Mouse (Mus musculus): ENCODE measurements at regions not wholly inside any gene's neighbourhood (a gene's known extent, or its start where the extent isn't known, plus 50 kb on each side); places are given as distances from the start of the nearest gene placed in this dataset.
"Not testable (repeated sequence)": the region's sequence is repeated elsewhere in the genome, so short reads cannot be mapped to it uniquely, and the experiment has no call there.

- Histone ChIP-seq H3K4me1 (replicated peaks; ENCODE audit: control insufficient read depth, insufficient read depth, low read length) (no peaks in the 10 kb centered on the region; the same call in 1 of the 2 replicates), H3K4me2 (ENCODE audit: low read length) (no peak overlapping the region), H3K4me3 (replicated peaks; ENCODE audit: low read length) (no peak overlapping the region), H3K9ac (replicated peaks; ENCODE audit: low read depth, low read length) (no peak overlapping the region), H3K9me3 (ENCODE audit: control insufficient read depth, low read length) (no peaks in the 10 kb centered on the region), H3K36me3 (ENCODE audit: control insufficient read depth, insufficient read depth) (no peaks in the 10 kb centered on the region), H3K27ac (ENCODE audit: low read length) (no peak overlapping the region), H3K27me3 (replicated peaks; ENCODE audit: control insufficient read depth, insufficient read depth, low read length) (no peaks in the 10 kb centered on the region)
- ATAC-seq, result no peak
- WGBS, result 92% methylated on average over 21 of the region's 21 CpGs
These were observed 97.8 kb upstream of the Stt3b start for GRCm38 (mm10) chr9:115407901-115408470.

GRCm38 (mm10) chr9:115408886-115409285 is 98.7 kb upstream of the Stt3b start:
- no peaks in the 10 kb centered on the region for H3K36me3 ChIP-seq (ENCODE audit: control insufficient read depth, insufficient read depth)
- no peak overlapping the region for H3K4me3 ChIP-seq (replicated peaks; ENCODE audit: low read length)
- no peaks in the 10 kb centered on the region; the same call in 1 of the 2 replicates for H3K4me1 ChIP-seq (replicated peaks; ENCODE audit: control insufficient read depth, insufficient read depth, low read length)
- no peak overlapping the region for H3K27ac ChIP-seq (ENCODE audit: low read length)
- H3K4me2 ChIP-seq (ENCODE audit: low read length), result no peak overlapping the region
- ATAC-seq, result no peak
- H3K27me3 ChIP-seq (replicated peaks; ENCODE audit: control insufficient read depth, insufficient read depth, low read length), result no peaks in the 10 kb centered on the region
- 79% methylated on average over 6 of the region's 6 CpGs for WGBS
- no peaks in the 10 kb centered on the region for H3K9me3 ChIP-seq (ENCODE audit: control insufficient read depth, low read length)
- H3K9ac ChIP-seq (replicated peaks; ENCODE audit: low read depth, low read length), result no peak overlapping the region

- H3K4me1 ChIP-seq (replicated peaks; ENCODE audit: control insufficient read depth, insufficient read depth, low read length), result no peaks in the 10 kb centered on the region; the same call in 1 of the 2 replicates
- H3K4me3 ChIP-seq (replicated peaks; ENCODE audit: low read length), result no peak overlapping the region
- H3K9ac ChIP-seq (replicated peaks; ENCODE audit: low read depth, low read length), result no peak overlapping the region
- no peak overlapping the region for H3K27ac ChIP-seq (ENCODE audit: low read length)
- ATAC-seq, result no peak
- H3K9me3 ChIP-seq (ENCODE audit: control insufficient read depth, low read length), result no peaks in the 10 kb centered on the region
- WGBS, result 94% methylated on average over 4 of the region's 4 CpGs
- no peak overlapping the region for H3K4me2 ChIP-seq (ENCODE audit: low read length)
- no peaks in the 10 kb centered on the region for H3K36me3 ChIP-seq (ENCODE audit: control insufficient read depth, insufficient read depth)
- H3K27me3 ChIP-seq (replicated peaks; ENCODE audit: control insufficient read depth, insufficient read depth, low read length), result no peaks in the 10 kb centered on the region
These were observed 104.0 kb upstream of the Stt3b start for GRCm38 (mm10) chr9:115414190-115414589.

- Histone ChIP-seq H3K36me3 (ENCODE audit: control insufficient read depth, insufficient read depth) (no peaks in the 10 kb centered on the region), H3K4me1 (replicated peaks; ENCODE audit: control insufficient read depth, insufficient read depth, low read length) (peaks cover 4% of the 10 kb centered on the region), H3K4me2 (ENCODE audit: low read length) (no peak overlapping the region), H3K9me3 (ENCODE audit: control insufficient read depth, low read length) (peaks cover 4% of the 10 kb centered on the region; the same call in 1 of the 2 replicates), H3K9ac (replicated peaks; ENCODE audit: low read depth, low read length) (no peak overlapping the region), H3K27me3 (replicated peaks; ENCODE audit: control insufficient read depth, insufficient read depth, low read length) (no peaks in the 10 kb centered on the region), H3K27ac (ENCODE audit: low read length) (no peak overlapping the region), H3K4me3 (replicated peaks; ENCODE audit: low read length) (no peak overlapping the region)
- WGBS, result 87% methylated on average over 7 of the region's 7 CpGs
- no peak for ATAC-seq
These were observed 112.6 kb upstream of the Stt3b start for GRCm38 (mm10) chr9:115422786-115423185.

GRCm38 (mm10) chr9:115426682-115427081 is 116.5 kb upstream of the Stt3b start:
- WGBS, result 34% methylated on average over 8 of the region's 8 CpGs
- no peak overlapping the region for H3K9ac ChIP-seq (replicated peaks; ENCODE audit: low read depth, low read length)
- H3K27ac ChIP-seq (ENCODE audit: low read length), result peak overlapping the region; percentile 56
- H3K4me2 ChIP-seq (ENCODE audit: low read length), result no peak overlapping the region
- no peaks in the 10 kb centered on the region for H3K27me3 ChIP-seq (replicated peaks; ENCODE audit: control insufficient read depth, insufficient read depth, low read length)
- H3K36me3 ChIP-seq (ENCODE audit: control insufficient read depth, insufficient read depth), result no peaks in the 10 kb centered on the region
- no peak overlapping the region for H3K4me3 ChIP-seq (replicated peaks; ENCODE audit: low read length)
- ATAC-seq, result peak; percentile 87
- peaks cover 4% of the 10 kb centered on the region for H3K4me1 ChIP-seq (replicated peaks; ENCODE audit: control insufficient read depth, insufficient read depth, low read length)
- no peaks in the 10 kb centered on the region for H3K9me3 ChIP-seq (ENCODE audit: control insufficient read depth, low read length)

GRCm38 (mm10) chr9:115430271-115430670 is 120.0 kb upstream of the Stt3b start:
- Histone ChIP-seq H3K9ac (replicated peaks; ENCODE audit: low read depth, low read length) (no peak overlapping the region), H3K27me3 (replicated peaks; ENCODE audit: control insufficient read depth, insufficient read depth, low read length) (no peaks in the 10 kb centered on the region), H3K4me1 (replicated peaks; ENCODE audit: control insufficient read depth, insufficient read depth, low read length) (peaks cover 4% of the 10 kb centered on the region), H3K4me3 (replicated peaks; ENCODE audit: low read length) (no peak overlapping the region), H3K4me2 (ENCODE audit: low read length) (no peak overlapping the region), H3K9me3 (ENCODE audit: control insufficient read depth, low read length) (no peaks in the 10 kb centered on the region), H3K27ac (ENCODE audit: low read length) (no peak overlapping the region), H3K36me3 (ENCODE audit: control insufficient read depth, insufficient read depth) (no peaks in the 10 kb centered on the region)
- no peak for ATAC-seq
- WGBS, result 46% methylated on average over 4 of the region's 4 CpGs

- Histone ChIP-seq H3K27ac (ENCODE audit: low read length) (no peak overlapping the region), H3K9me3 (ENCODE audit: control insufficient read depth, low read length) (0 out of 2 replicates have a peak, but pooled peaks cover 2% of the 10 kb centered on the region), H3K4me1 (replicated peaks; ENCODE audit: control insufficient read depth, insufficient read depth, low read length) (no peaks in the 10 kb centered on the region), H3K4me3 (replicated peaks; ENCODE audit: low read length) (no peak overlapping the region), H3K36me3 (ENCODE audit: control insufficient read depth, insufficient read depth) (no peaks in the 10 kb centered on the region), H3K9ac (replicated peaks; ENCODE audit: low read depth, low read length) (no peak overlapping the region), H3K27me3 (replicated peaks; ENCODE audit: control insufficient read depth, insufficient read depth, low read length) (no peaks in the 10 kb centered on the region), H3K4me2 (ENCODE audit: low read length) (no peak overlapping the region)
- no peak for ATAC-seq
- 23% methylated on average over 5 of the region's 5 CpGs for WGBS
These were observed 124.5 kb upstream of the Stt3b start for GRCm38 (mm10) chr9:115434696-115435095.

GRCm38 (mm10) chr9:115436301-115436700 is 126.1 kb upstream of the Stt3b start:
- Histone ChIP-seq H3K9me3 (ENCODE audit: control insufficient read depth, low read length) (0 out of 2 replicates have a peak, but pooled peaks cover 2% of the 10 kb centered on the region), H3K4me2 (ENCODE audit: low read length) (no peak overlapping the region), H3K4me3 (replicated peaks; ENCODE audit: low read length) (no peak overlapping the region), H3K36me3 (ENCODE audit: control insufficient read depth, insufficient read depth) (no peaks in the 10 kb centered on the region), H3K27ac (ENCODE audit: low read length) (no peak overlapping the region), H3K9ac (replicated peaks; ENCODE audit: low read depth, low read length) (no peak overlapping the region), H3K27me3 (replicated peaks; ENCODE audit: control insufficient read depth, insufficient read depth, low read length) (no peaks in the 10 kb centered on the region), H3K4me1 (replicated peaks; ENCODE audit: control insufficient read depth, insufficient read depth, low read length) (no peaks in the 10 kb centered on the region)
- no peak for ATAC-seq
- WGBS, result 92% methylated on average over 3 of the region's 3 CpGs

- H3K9ac ChIP-seq (replicated peaks; ENCODE audit: low read depth, low read length), result not testable (repeated sequence)
These were observed 128.0 kb upstream of the Stt3b start for GRCm38 (mm10) chr9:115438234-115438633.

GRCm38 (mm10) chr9:115446681-115447080 is 136.5 kb upstream of the Stt3b start:
- Histone ChIP-seq H3K9ac (replicated peaks; ENCODE audit: low read depth, low read length) (no peak overlapping the region), H3K27ac (ENCODE audit: low read length) (no peak overlapping the region), H3K27me3 (replicated peaks; ENCODE audit: control insufficient read depth, insufficient read depth, low read length) (no peaks in the 10 kb centered on the region), H3K4me3 (replicated peaks; ENCODE audit: low read length) (no peak overlapping the region), H3K4me2 (ENCODE audit: low read length) (no peak overlapping the region), H3K36me3 (ENCODE audit: control insufficient read depth, insufficient read depth) (no peaks in the 10 kb centered on the region), H3K4me1 (replicated peaks; ENCODE audit: control insufficient read depth, insufficient read depth, low read length) (no peaks in the 10 kb centered on the region), H3K9me3 (ENCODE audit: control insufficient read depth, low read length) (0 out of 2 replicates have a peak, but pooled peaks cover 3% of the 10 kb centered on the region)
- no peak for ATAC-seq
- 87% methylated on average over 11 of the region's 11 CpGs for WGBS

More at GRCm38 (mm10) chr9:115438234-115438633, 128.0 kb upstream of the Stt3b start:
- H3K27ac ChIP-seq (ENCODE audit: low read length); H3K4me2 ChIP-seq (ENCODE audit: low read length); H3K4me3 ChIP-seq (replicated peaks; ENCODE audit: low read length); H3K4me1 ChIP-seq (replicated peaks; ENCODE audit: control insufficient read depth, insufficient read depth, low read length); H3K27me3 ChIP-seq (replicated peaks; ENCODE audit: control insufficient read depth, insufficient read depth, low read length); H3K36me3 ChIP-seq (ENCODE audit: control insufficient read depth, insufficient read depth); H3K9me3 ChIP-seq (ENCODE audit: control insufficient read depth, low read length); ATAC-seq: not testable (repeated sequence)
- WGBS, result 96% methylated on average over 22 of the region's 22 CpGs
